Mouse (Mus musculus) embryonic facial prominence, embryonic 14.5 days (tissue): ENCODE data around the gene Zfp740. TPM values are rescaled to one million over a fixed set of nuclear protein-coding genes. Genes with fewer than 3 reads are reported as not detected.

Experiments
- ATAC-seq: fragments of 200-750 bp; cut with Nextera tagmentation; 2 replicates; pipeline ENCODE4 v1.8.0; 2017; ENCODE audit warnings: low read depth, moderate number of reproducible peaks, moderate TSS enrichment
- DNase-seq: peaks from one replicate; pipeline ENCODE4 v3.0.0-alpha.2; 2015; ENCODE audit warnings: low spot score
- H3K27ac ChIP-seq: fragments of 300-500 bp; sonication (generic); replicated peaks from 2 replicates; pipeline ENCODE4 v1.5.1; 2014; ENCODE audit warnings: low read depth, mild to moderate bottlenecking, low read length, moderate library complexity
- H3K27me3 ChIP-seq: fragments of 300-500 bp; sonication (generic); replicated peaks from 2 replicates; pipeline ENCODE4 v1.6.1; 2014; ENCODE audit warnings: low read length; ENCODE audit not compliant: control insufficient read depth, insufficient read depth
- H3K36me3 ChIP-seq: fragments of 300-500 bp; sonication (generic); 2 replicates; pipeline ENCODE4 v1.6.1; 2014; ENCODE audit warnings: low read length, mixed read lengths; ENCODE audit not compliant: control insufficient read depth, insufficient read depth
- H3K4me1 ChIP-seq: fragments of 300-500 bp; sonication (generic); 2 replicates; pipeline ENCODE4 v1.6.1; 2014; ENCODE audit warnings: antibody characterized with exemption, low read length; ENCODE audit not compliant: control insufficient read depth, insufficient read depth
- H3K4me2 ChIP-seq: fragments of 300-500 bp; sonication (generic); 2 replicates; pipeline ENCODE4 v1.6.1; 2014; ENCODE audit warnings: low read depth, mild to moderate bottlenecking, low read length, moderate library complexity, mixed read lengths
- H3K4me3 ChIP-seq: fragments of 300-500 bp; sonication (generic); 2 replicates; pipeline ENCODE4 v1.5.1; 2014; ENCODE audit warnings: low read depth, mild to moderate bottlenecking, low read length
- H3K9ac ChIP-seq: fragments of 300-500 bp; sonication (generic); 2 replicates; pipeline ENCODE4 v1.6.1; 2014; ENCODE audit warnings: low read depth, mild to moderate bottlenecking, low read length, moderate library complexity, mixed read lengths
- H3K9me3 ChIP-seq: fragments of 300-500 bp; sonication (generic); 2 replicates; pipeline ENCODE4 v1.6.1; 2016; ENCODE audit warnings: low read length; ENCODE audit not compliant: control insufficient read depth
- WGBS: fragments of 180-500 bp; shearing (Covaris S2); extraction: QIAGEN DNeasy Blood & Tissue Kit; methylation state at CpG from one replicate; pipeline ENCODE4 v1.1.7; 2014; 5-methylcytosine and 5-hydroxymethylcytosine counted together
- polyA plus RNA-seq: library from polyadenylated mRNA; unstranded; fragments of >200 nt; fragmentation: Nextera tagmentation; extraction: Ambion mirVana; gene quantifications from 2 replicates; pipeline ENCODE4 v1.2.1, GENCODE M21; 2014

Zfp740 gene
- polyA plus RNA-seq, 1 experiment from 2014 or later = 48.6 TPM

DNA sequence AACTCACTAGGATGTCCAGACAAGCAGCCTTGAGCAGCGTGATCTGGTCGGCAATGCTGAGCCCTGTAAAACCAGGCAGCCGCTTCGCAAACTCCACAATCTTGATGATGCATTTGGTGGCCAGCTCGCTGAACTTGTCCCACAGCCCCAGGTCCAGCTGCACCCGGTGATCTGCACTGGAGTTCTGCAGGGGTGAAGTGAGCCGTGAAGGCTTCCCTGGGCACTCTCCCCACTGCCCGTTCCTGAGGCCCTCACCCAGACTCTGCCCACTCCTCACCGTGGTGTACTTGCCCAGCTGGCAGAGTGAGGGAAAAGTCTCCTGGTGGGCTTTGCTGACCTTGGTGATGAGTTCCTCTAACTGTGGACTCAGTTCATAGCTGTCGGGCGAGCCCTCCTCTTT is 36.8 kb downstream of the Zfp740 start:
- H3K36me3 ChIP-seq = peaks cover 72% of the 10 kb centered on the region

DNA sequence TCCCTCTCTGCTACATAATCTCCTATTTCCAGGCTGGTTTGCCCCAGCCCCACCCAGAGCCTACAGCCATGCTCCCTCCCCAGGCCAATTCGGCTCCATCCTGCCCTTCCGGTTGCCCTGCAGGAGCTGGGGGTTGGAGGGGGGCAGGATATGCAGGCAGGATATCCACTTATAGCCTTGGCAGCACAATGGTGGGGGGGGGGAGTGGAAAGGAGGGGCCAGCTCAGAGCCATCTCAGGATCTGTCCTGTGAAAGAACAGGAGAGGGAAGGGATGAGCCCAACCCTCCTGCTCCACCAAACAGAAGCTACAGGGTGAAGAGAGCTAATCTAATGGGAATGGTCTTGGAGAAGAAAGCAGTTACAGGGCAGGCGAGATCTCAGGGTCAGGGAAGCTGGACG is 37.6 kb downstream of the Zfp740 start:
- Histone ChIP-seq H3K9me3 (no peaks in the 10 kb centered on the region), H3K36me3 (peaks cover 65% of the 10 kb centered on the region), H3K27ac (no peak overlapping the region), H3K9ac (no peak overlapping the region), H3K27me3 (no peaks in the 10 kb centered on the region), H3K4me1 (peaks cover 25% of the 10 kb centered on the region), H3K4me2 (no peak overlapping the region), H3K4me3 (no peak overlapping the region)
- ATAC-seq (no peak), DNase-seq (no peak)
- WGBS = 77% methylated on average over 4 of the region's 4 CpGs

More for the DNA sequence above, 36.8 kb downstream of the Zfp740 start:
- H3K27me3 ChIP-seq = no peaks in the 10 kb centered on the region
- H3K4me1 ChIP-seq = peaks cover 22% of the 10 kb centered on the region
- no peak for ATAC-seq
- H3K4me2 ChIP-seq = no peak overlapping the region
- H3K4me3 ChIP-seq = no peak overlapping the region
- whole genome bisulfite sequencing = 81% methylated on average over 10 of the region's 11 CpGs
- DNase-seq = no peak
- H3K27ac ChIP-seq = no peak overlapping the region
- H3K9ac ChIP-seq = no peak overlapping the region
- no peaks in the 10 kb centered on the region for H3K9me3 ChIP-seq

DNA sequence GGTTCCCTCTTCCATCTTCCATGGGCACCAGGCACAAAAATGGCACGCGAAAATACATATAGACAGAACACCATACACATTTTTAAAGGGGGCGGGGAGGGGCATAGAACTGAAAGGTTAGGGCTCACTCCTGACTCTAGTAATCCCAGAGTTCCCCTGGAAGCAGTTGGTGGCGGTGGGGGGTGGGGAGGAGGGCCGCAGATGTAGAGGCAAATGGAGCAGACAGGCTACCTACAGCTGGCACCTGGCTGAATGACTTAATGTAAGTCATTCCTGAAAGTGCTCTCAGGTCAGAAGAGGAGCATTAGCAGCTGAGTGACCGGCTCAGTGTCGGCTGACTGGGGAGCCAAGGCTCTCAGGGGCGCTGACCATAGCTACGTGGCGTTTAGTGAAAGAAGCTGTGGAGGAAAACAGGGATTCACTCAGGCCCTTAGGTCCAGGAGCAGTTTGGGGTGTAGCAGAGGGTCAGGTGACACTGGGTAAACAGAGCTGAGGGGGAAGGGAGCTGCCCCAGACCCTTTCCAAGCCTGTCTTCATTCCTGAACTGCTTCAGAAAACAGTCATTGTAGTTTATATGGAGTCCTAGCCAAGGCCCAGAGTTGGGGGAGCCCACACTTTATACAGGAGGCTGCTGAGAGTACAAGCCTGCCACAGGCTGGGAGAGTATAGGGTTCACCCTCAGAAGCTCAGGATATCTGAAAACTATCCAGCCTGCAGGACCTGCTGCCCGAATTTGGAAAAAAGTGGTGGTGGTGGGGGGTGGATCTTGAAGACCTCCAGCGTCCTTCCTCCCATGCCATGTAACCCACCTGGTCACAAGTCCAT is 39.6 kb downstream of the Zfp740 start:
- 36% methylated on average over 12 of the region's 12 CpGs for WGBS
- Histone ChIP-seq H3K9me3 (no peaks in the 10 kb centered on the region), H3K27me3 (no peaks in the 10 kb centered on the region), H3K4me3 (no peak overlapping the region; the same call in 1 of the 2 replicates), H3K9ac (peak overlapping the region; percentile 71), H3K36me3 (peaks cover 47% of the 10 kb centered on the region), H3K4me1 (peaks cover 25% of the 10 kb centered on the region), H3K4me2 (peak overlapping the region; percentile 95), H3K27ac (peak overlapping the region; percentile 99)
- ATAC-seq (no peak), DNase-seq (no peak)

GRCm38 (mm10) chr15:102243229-102244190 is 40.5 kb downstream of the Zfp740 start:
- Histone ChIP-seq H3K36me3 (peaks cover 39% of the 10 kb centered on the region), H3K9me3 (no peaks in the 10 kb centered on the region), H3K4me1 (peaks cover 28% of the 10 kb centered on the region), H3K4me2 (peak overlapping the region; percentile 95), H3K27me3 (no peaks in the 10 kb centered on the region), H3K27ac (peak overlapping the region; percentile 99), H3K4me3 (peak overlapping the region; percentile 57), H3K9ac (peak overlapping the region; percentile 71)
- peak; percentile 69 for DNase-seq
- 8% methylated on average over 16 of the region's 22 CpGs for WGBS
- ATAC-seq = no peak

DNA sequence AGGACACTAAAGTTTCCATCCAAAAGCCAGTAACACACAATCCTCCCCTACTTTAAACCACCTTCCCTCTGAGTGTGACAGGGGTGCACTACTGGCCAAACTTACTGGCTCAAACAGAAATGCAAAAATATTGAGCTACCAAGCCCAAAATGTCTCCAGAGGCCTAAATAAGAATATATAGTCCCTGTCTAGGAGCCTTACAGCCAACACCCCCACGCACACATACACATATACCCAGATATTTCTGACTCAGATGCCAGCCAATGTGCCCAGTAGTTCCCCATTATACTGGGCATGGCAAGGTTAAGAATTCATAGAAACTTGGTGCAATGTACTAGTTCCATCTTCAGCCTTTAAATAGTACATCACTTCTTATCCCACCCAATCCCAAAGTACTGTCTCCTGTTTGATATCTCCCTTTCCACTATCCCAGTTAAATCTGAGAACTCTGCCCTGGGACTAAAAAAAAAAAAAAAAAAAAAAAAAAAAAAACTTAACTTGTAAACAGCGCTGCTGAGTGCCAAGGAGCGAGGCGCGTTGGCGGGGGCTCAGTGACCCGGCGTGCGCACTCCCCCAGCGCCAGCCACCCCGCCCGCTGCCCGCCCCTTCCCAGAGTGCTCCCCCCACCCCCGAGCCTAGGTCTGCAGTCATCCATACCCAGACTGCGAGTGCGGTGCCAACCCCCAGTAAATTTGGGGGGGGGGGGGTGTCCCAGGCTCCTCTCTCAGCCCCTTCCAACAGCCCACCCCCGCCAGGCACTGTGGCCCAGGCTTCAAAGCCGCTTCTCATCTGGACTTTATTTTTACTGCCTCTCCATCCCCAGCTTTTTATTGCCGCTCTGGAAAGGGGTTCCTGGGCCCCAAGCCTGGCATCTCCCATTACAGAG is 41.5 kb downstream of the Zfp740 start:
- peak overlapping the region; percentile 57 for H3K4me3 ChIP-seq
- H3K9ac ChIP-seq = peak overlapping the region; percentile 71
- peaks cover 28% of the 10 kb centered on the region for H3K36me3 ChIP-seq
- 9% methylated on average over 17 of the region's 19 CpGs for WGBS
- ATAC-seq (no peak), DNase-seq (peak; percentile 67)
- H3K27me3 ChIP-seq = no peaks in the 10 kb centered on the region
- H3K9me3 ChIP-seq = no peaks in the 10 kb centered on the region
- H3K27ac ChIP-seq = peak overlapping the region; percentile 99
- peaks cover 35% of the 10 kb centered on the region for H3K4me1 ChIP-seq
- peak overlapping the region; percentile 95 for H3K4me2 ChIP-seq

DNA sequence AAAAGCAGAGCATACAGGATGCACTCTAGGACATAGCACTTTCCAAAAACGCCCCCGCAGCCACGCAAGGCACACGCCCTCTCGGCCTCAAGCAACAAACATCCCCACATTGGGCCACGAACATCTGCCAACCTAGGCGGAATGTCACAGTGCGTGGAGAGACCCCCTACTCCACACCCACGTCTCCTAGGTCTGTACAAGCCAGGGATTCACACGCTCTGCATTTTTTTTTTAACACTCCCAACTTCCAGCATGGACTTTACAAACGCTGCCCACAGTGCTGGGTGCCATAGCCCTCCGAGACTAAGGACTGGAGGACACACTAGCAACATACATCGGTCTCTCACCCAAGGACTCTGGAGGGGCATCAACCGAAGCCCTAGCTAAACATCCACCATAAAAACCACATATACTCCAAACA is 42.4 kb downstream of the Zfp740 start:
- no peak for DNase-seq
- Histone ChIP-seq H3K27me3 (no peaks in the 10 kb centered on the region), H3K4me3 (peak overlapping the region; percentile 57), H3K36me3 (peaks cover 27% of the 10 kb centered on the region), H3K27ac (peak overlapping the region; percentile 99), H3K4me2 (peak overlapping the region; percentile 95), H3K4me1 (peaks cover 42% of the 10 kb centered on the region), H3K9ac (peak overlapping the region; percentile 71), H3K9me3 (no peaks in the 10 kb centered on the region)
- ATAC-seq = no peak
- WGBS = 3% methylated on average over 14 of the region's 14 CpGs

- H3K27me3 ChIP-seq = no peaks in the 10 kb centered on the region
- ATAC-seq (peak; percentile 71), DNase-seq (peak; percentile 94)
- peak overlapping the region; percentile 71 for H3K9ac ChIP-seq
- peak overlapping the region; percentile 57 for H3K4me3 ChIP-seq
- peak overlapping the region; percentile 95 for H3K4me2 ChIP-seq
- peaks cover 27% of the 10 kb centered on the region for H3K36me3 ChIP-seq
- WGBS = under 1% methylated on average over 39 of the region's 44 CpGs
- H3K9me3 ChIP-seq = no peaks in the 10 kb centered on the region
- peak overlapping the region; percentile 99 for H3K27ac ChIP-seq
- H3K4me1 ChIP-seq = peaks cover 47% of the 10 kb centered on the region
These were observed 43.1 kb downstream of the Zfp740 start for GRCm38 (mm10) chr15:102245891-102246741.
